Mouse (Mus musculus): Measurements from ENCODE around the gene Prdx6.

GRCm38 (mm10) chr1:161262542-161262941 is 11.5 kb upstream of the Prdx6 start:
- TF ChIP-seq POLR2A (IDR thresholded peaks at IDR 0.05; ENCODE audit: borderline replicate concordance, insufficient read depth, low read length) (no peak), CTCF (IDR thresholded peaks at IDR 0.05; ENCODE audit: borderline replicate concordance, insufficient read depth, low read depth, low read length) (no peak)

Measured in cerebellum, adult 2 months (tissue).